Mouse (Mus musculus): ENCODE results near the gene Fuca1. TPM values are rescaled to one million over a fixed set of nuclear protein-coding genes. Genes with fewer than 3 reads are reported as not detected.

Fuca1 gene
- polyA plus RNA-seq, 1 experiment from 2014 or later: 66.6 TPM

DNA sequence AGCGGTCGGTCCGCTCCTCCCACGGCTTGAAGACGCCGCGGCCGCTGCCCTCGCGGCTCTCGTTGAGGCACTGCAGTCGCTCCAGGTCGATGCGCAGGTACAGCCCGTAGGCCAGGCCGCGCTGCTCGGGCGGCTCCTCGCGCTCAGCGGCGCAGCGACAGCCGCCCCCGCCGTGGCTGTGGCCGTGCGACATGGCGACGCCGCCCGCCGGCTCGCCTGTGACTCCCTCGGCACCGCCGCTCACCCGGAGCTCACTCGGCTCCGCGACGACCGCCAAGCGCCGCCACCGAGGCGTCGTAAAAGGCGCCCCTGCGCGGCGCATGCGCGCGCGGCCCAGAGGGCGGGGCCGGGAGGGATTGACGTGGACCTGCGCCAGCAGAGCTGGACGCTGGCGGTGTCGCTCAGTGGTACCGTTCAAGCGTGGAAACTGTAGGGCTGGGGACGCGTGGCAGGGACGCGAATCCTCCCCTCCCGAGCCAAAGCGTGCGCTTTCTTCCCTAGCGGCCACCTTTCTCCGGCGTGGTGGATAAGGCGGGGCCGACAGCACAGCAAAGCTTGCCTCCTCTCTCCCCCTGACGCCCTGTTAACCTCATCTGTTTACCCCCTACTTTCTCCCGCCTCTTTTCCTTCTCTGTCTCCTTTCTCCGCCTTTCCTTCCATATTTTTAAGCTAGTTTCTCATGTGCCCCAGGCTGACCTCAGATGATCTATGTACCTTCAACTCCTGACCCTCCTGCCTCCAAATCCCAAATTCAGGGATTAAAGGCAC is 66.6 kb downstream of the Fuca1 start, which contains the start of gene Pithd1:
TSS of gene Pithd1 (minus strand) at position 322 of the 768 bp plus-strand sequence.
- H3K36me3 ChIP-seq: peaks cover 29% of the 10 kb centered on the region
- peak within 1 kb of the TSS; percentile 96 for H3K9ac ChIP-seq
- under 1% methylated on average over 80 of the region's 81 CpGs for WGBS
- H3K4me2 ChIP-seq: peak within 1 kb of the TSS; percentile 84
- H3K4me3 ChIP-seq: peak within 1 kb of the TSS; percentile 94
- peak; percentile 69 for ATAC-seq (ENCODE audit: insufficient number of reproducible peaks, insufficient read depth, low FRiP score, low TSS enrichment, low read depth)
- H3K27ac ChIP-seq: peak within 1 kb of the TSS; percentile 87
- peaks cover 16% of the 10 kb centered on the region for H3K4me1 ChIP-seq
- no peaks in the 10 kb centered on the region for H3K27me3 ChIP-seq
- H3K9me3 ChIP-seq: peaks cover 2% of the 10 kb centered on the region; the same call in 1 of the 2 replicates

DNA sequence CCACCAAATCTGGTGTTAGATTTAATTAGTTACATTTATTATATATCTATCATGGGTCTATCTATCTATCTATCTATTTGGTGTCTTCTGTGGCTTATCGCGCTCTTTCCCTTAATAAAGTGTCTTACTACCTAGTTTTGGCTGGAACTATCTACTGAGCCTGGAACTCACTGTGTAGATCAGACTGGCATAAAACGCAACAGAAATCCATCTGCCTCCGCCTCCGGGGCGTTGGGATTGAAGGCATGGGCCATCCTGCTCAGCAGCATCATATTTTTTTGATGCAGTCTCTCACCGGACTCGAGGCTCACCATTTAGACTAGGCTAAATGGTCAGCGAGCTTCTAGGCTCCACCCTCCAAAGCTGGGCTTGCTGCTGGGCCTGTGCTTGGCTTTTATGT is 67.2 kb downstream of the Fuca1 start:
- peaks cover 2% of the 10 kb centered on the region; the same call in 1 of the 2 replicates for H3K9me3 ChIP-seq
- H3K27ac ChIP-seq: peak overlapping the region; percentile 87
- no peaks in the 10 kb centered on the region for H3K27me3 ChIP-seq
- H3K36me3 ChIP-seq: peaks cover 26% of the 10 kb centered on the region
- no peak for ATAC-seq (ENCODE audit: insufficient number of reproducible peaks, insufficient read depth, low FRiP score, low TSS enrichment, low read depth)
- H3K4me1 ChIP-seq: peaks cover 16% of the 10 kb centered on the region
- peak overlapping the region; percentile 84 for H3K4me2 ChIP-seq
- peak overlapping the region; percentile 96 for H3K9ac ChIP-seq
- WGBS: 63% methylated on average over 9 of the region's 9 CpGs
- peak overlapping the region; percentile 94 for H3K4me3 ChIP-seq

Other genes with a start within 250 kb of the Fuca1 start
- gene Ifnlr1, start 234.4 kb upstream of the Fuca1 start, polyA plus RNA-seq (2015; fragmentation: Nextera tagmentation; extraction: Ambion mirVana): 1.8 TPM in 2 replicates
- 0.17 and 0.18 TPM in 2 replicates for gene Il22ra1, start 192.6 kb upstream of the Fuca1 start, polyA plus RNA-seq (2015; fragmentation: Nextera tagmentation; extraction: Ambion mirVana)
- 0.66 and 0.67 TPM in 2 replicates for gene Myom3, start 161.0 kb upstream of the Fuca1 start, polyA plus RNA-seq (2015; fragmentation: Nextera tagmentation; extraction: Ambion mirVana)
- gene Srsf10, start 65.0 kb upstream of the Fuca1 start, polyA plus RNA-seq (2015; fragmentation: Nextera tagmentation; extraction: Ambion mirVana): 324 and 327 TPM in 2 replicates
- 183 and 196 TPM in 2 replicates for gene Pnrc2, start 46.9 kb upstream of the Fuca1 start, polyA plus RNA-seq (2015; fragmentation: Nextera tagmentation; extraction: Ambion mirVana)
- 0.51 and 0.55 TPM in 2 replicates for gene Cnr2, start 25.3 kb upstream of the Fuca1 start, polyA plus RNA-seq (2015; fragmentation: Nextera tagmentation; extraction: Ambion mirVana)
- 80.3 and 82.0 TPM in 2 replicates for gene Hmgcl, start 25.7 kb downstream of the Fuca1 start, polyA plus RNA-seq (2015; fragmentation: Nextera tagmentation; extraction: Ambion mirVana)
- gene Gale, start 43.0 kb downstream of the Fuca1 start, polyA plus RNA-seq (2015; fragmentation: Nextera tagmentation; extraction: Ambion mirVana): 34.6 and 38.5 TPM in 2 replicates
- gene Lypla2, start 51.9 kb downstream of the Fuca1 start, polyA plus RNA-seq (2015; fragmentation: Nextera tagmentation; extraction: Ambion mirVana): 105 and 117 TPM in 2 replicates
- gene Pithd1, start 66.5 kb downstream of the Fuca1 start, polyA plus RNA-seq (2015; fragmentation: Nextera tagmentation; extraction: Ambion mirVana): 59.5 and 59.9 TPM in 2 replicates
- 42.5 and 43.0 TPM in 2 replicates for gene Eloa, start 101.0 kb downstream of the Fuca1 start, polyA plus RNA-seq (2015; fragmentation: Nextera tagmentation; extraction: Ambion mirVana)
- 447 and 551 TPM in 2 replicates for gene Rpl11, start 132.7 kb downstream of the Fuca1 start, polyA plus RNA-seq (2015; fragmentation: Nextera tagmentation; extraction: Ambion mirVana)
- gene Id3, start 222.8 kb downstream of the Fuca1 start, polyA plus RNA-seq (2015; fragmentation: Nextera tagmentation; extraction: Ambion mirVana): 540 and 613 TPM in 2 replicates

Data from embryonic facial prominence, embryonic 13.5 days (tissue).